8 mouse cellular contexts compared by ENCODE assay signal in the genomic region with DNA sequence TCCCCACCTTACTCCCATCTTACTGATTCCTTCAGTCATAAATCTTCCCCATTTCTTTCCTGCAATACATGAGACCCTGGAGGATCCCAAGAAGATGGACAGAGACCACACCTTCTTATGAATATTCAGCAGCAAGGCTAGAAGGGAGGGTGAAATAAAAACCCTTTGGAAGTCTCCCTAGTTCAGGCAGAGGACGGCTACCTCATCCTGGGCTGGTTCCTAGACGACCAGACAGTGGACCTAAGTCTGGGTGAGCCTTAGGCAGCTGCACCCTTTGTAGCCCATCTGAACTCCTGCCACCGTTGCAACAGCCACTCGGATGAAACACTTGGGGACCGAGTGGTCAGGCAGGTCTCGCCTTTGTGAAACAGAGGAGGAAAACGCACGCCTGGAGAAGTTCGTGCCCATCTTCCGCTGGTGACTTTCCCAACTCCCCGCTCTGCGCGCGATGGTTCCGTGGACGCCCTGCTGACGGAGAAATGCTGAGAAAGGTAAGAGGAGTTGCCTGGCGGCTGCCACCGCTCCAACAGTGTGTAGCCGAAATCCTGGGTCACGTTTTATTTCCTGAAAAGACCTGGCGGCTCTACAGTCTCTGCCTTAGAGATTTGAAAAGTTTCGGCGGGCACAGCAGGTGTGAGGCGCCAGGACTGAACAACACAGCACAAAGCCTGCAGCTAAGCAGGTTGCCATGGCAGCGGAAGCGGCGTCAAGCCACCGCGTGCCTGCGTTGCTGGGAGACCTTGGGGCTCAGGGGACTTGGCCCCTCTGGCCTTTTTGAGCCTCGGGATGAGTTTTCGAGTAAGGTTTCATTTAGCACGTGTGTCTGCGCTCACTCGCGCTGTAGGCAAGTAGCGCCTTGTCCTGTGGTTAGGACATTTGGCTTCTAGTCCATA.
DNase-seq lines count a peak whose midpoint lies in the region; ATAC-seq lines count a peak whose summit lies in the region.

No protein-coding gene starts in this region.

- no peaks in the 10 kb centered on the region for H3K9me3 ChIP-seq in liver, embryonic 15.5 days (replicated peaks)
- H3K9me3 ChIP-seq in neural tube, embryonic 13.5 days = 0 out of 2 replicates have a peak, but pooled peaks cover 8% of the 10 kb centered on the region

- H3K27ac ChIP-seq in liver, embryonic 15.5 days (replicated peaks) = no peak overlapping the region
- H3K27ac ChIP-seq in neural tube, embryonic 13.5 days (replicated peaks) = no peak overlapping the region

- intact Hi-C loops in heart, postnatal 10 days (cut with DNase I) = no loop called here

- peaks cover 11% of the 10 kb centered on the region; the same call in 1 of the 2 replicates for H3K4me1 ChIP-seq in liver, embryonic 15.5 days (replicated peaks)
- peaks cover 21% of the 10 kb centered on the region for H3K4me1 ChIP-seq in neural tube, embryonic 13.5 days (replicated peaks)

- H3K4me2 ChIP-seq in liver, embryonic 15.5 days = peak overlapping the region; percentile 61
- H3K4me2 ChIP-seq in neural tube, embryonic 13.5 days = peak overlapping the region; percentile 82

- no peak; the same call in 1 of the 2 replicates for ATAC-seq in liver, embryonic 15.5 days (ENCODE audit: insufficient read depth)
- ATAC-seq in neural tube, embryonic 13.5 days (ENCODE audit: low read depth) = peak; percentile 93

- no peak overlapping the region for H3K9ac ChIP-seq in liver, embryonic 15.5 days
- peak overlapping the region; percentile 38 for H3K9ac ChIP-seq in neural tube, embryonic 13.5 days

- peak; percentile 55 for DNase-seq in layer of hippocampus, adult 11-12 months (ENCODE audit: low spot score)
- no peak for DNase-seq in layer of hippocampus, adult 9-10 months (ENCODE audit: low spot score)
- DNase-seq in embryo, embryonic 9.5 days (ENCODE audit: extremely low spot score) = peak; percentile 86
- DNase-seq in heart, postnatal 10 days = peak; percentile 41 to 57
- DNase-seq in kidney, postnatal 4 days = peak; percentile 62 to 75
- peak; percentile 74 for DNase-seq in testis, postnatal 10 days (ENCODE audit: low spot score)

- peak overlapping the region; percentile 33 for H3K4me3 ChIP-seq in liver, embryonic 15.5 days (replicated peaks)
- H3K4me3 ChIP-seq in neural tube, embryonic 13.5 days = peak overlapping the region; percentile 35

- H3K36me3 ChIP-seq in liver, embryonic 15.5 days (replicated peaks) = no peaks in the 10 kb centered on the region
- no peaks in the 10 kb centered on the region for H3K36me3 ChIP-seq in neural tube, embryonic 13.5 days

- H3K27me3 ChIP-seq in liver, embryonic 15.5 days = peaks cover 30% of the 10 kb centered on the region
- H3K27me3 ChIP-seq in neural tube, embryonic 13.5 days = peaks cover 15% of the 10 kb centered on the region; the same call in 1 of the 2 replicates

- WGBS in liver, embryonic 15.5 days (ENCODE audit: insufficient replicate concordance) = 1% methylated on average over 38 of the region's 38 CpGs
- under 1% methylated on average over 38 of the region's 38 CpGs for WGBS in neural tube, embryonic 13.5 days
